Mouse (Mus musculus) midbrain, embryonic 13.5 days (tissue): ENCODE results near the gene Tchhl1. TPM values are rescaled to one million over a fixed set of nuclear protein-coding genes. Genes with fewer than 3 reads are reported as not detected.

ENCODE experiments used
- ATAC-seq: fragments of 200-750 bp; cut with Nextera tagmentation; 2 replicates; pipeline ENCODE4 v1.8.0; 2017; ENCODE audit warnings: mild to moderate bottlenecking, moderate TSS enrichment, moderate library complexity
- H3K27ac ChIP-seq: fragments of 300-500 bp; sonication (generic); 2 replicates; pipeline ENCODE4 v1.5.1; 2015; ENCODE audit warnings: inconsistent platforms, mild to moderate bottlenecking, moderate library complexity
- H3K27me3 ChIP-seq: fragments of 300-500 bp; sonication (generic); 2 replicates; pipeline ENCODE4 v1.6.1; 2015; ENCODE audit warnings: mild to moderate bottlenecking, inconsistent platforms
- H3K36me3 ChIP-seq: fragments of 300-500 bp; sonication (generic); 2 replicates; pipeline ENCODE4 v1.6.1; 2015; ENCODE audit warnings: mild to moderate bottlenecking, inconsistent platforms
- H3K4me1 ChIP-seq: fragments of 300-500 bp; sonication (generic); replicated peaks from 2 replicates; pipeline ENCODE4 v1.6.1; 2015; ENCODE audit warnings: inconsistent platforms
- H3K4me2 ChIP-seq: fragments of 300-500 bp; sonication (generic); replicated peaks from 2 replicates; pipeline ENCODE4 v1.6.1; 2015; ENCODE audit warnings: moderate library complexity, mild to moderate bottlenecking, inconsistent platforms
- H3K4me3 ChIP-seq: fragments of 300-500 bp; sonication (generic); replicated peaks from 2 replicates; pipeline ENCODE4 v1.5.1; 2015; ENCODE audit warnings: mild to moderate bottlenecking, inconsistent platforms
- H3K9ac ChIP-seq: fragments of 300-500 bp; sonication (generic); replicated peaks from 2 replicates; pipeline ENCODE4 v1.6.1; 2015; ENCODE audit warnings: mild to moderate bottlenecking, inconsistent platforms
- H3K9me3 ChIP-seq: fragments of 300-500 bp; sonication (generic); 2 replicates; pipeline ENCODE4 v1.6.1; 2016; ENCODE audit warnings: mild to moderate bottlenecking, inconsistent platforms
- WGBS: fragments of 180-500 bp; shearing (Covaris S2); methylation state at CpG from one replicate; pipeline ENCODE4 v1.1.7; 2015; 5-methylcytosine and 5-hydroxymethylcytosine counted together
- microRNA-seq: library from miRNA; unstranded; fragments of <30 nt; microRNA quantifications from one replicate; pipeline ENCODE4, GENCODE M21; 2016
- polyA plus RNA-seq: library from polyadenylated mRNA; unstranded; fragments of >200 nt; fragmentation: Nextera tagmentation; extraction: Ambion mirVana; gene quantifications from 2 replicates; pipeline ENCODE4 v1.2.1, GENCODE M21; 2015

Tchhl1 gene
- polyA plus RNA-seq, 1 experiment from 2014 or later: not detected

DNA sequence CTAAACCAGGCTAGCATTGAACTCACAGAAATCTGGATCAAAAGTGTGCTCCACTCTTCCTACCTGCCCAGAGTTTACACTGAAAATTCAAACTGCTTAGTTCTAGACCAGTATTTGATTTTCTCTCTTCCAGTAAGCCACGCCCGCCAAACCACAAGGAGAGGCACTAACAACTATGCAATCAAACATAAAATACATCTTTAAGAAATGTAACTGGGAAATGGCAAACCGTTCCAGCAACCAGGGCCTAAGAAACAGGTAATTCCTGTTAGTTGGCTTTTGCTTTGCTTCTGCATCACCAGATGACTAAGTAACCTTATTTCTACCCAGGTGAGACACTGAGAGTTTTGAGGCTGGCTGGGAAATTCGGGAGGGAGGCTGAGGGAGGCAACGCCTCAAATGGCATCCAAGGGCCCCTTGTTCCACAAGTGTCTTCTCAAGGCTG, 38.3 kb downstream of the Tchhl1 start:
- no peak overlapping the region for H3K9ac ChIP-seq
- no peaks in the 10 kb centered on the region for H3K4me1 ChIP-seq
- H3K36me3 ChIP-seq: no peaks in the 10 kb centered on the region
- no peaks in the 10 kb centered on the region for H3K9me3 ChIP-seq
- H3K27ac ChIP-seq: no peak overlapping the region
- no peak overlapping the region for H3K4me3 ChIP-seq
- no peak for ATAC-seq
- 74% methylated on average over 5 of the region's 5 CpGs for WGBS
- no peak overlapping the region for H3K4me2 ChIP-seq
- H3K27me3 ChIP-seq: no peaks in the 10 kb centered on the region

DNA sequence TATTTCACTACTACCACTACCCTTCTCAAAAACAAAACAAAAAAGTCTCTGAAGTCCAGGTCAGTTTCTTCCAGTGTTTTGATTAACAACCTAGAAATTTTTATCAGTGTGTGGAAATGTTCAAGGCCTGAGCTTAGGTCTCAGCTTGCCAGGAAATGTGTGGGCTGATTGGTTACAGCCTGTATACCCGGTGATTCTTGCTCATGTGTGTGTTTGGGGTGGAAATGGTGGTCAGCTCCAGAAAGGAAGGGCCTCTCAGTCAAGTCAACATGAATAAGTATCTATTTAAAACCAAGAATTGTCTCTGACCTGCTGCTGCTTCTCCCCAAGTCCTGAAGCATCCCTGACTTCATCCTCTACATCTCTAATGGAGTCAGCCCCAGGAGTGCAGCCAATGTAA, 40.7 kb downstream of the Tchhl1 start:
- 78% methylated on average over 1 of the region's 1 CpGs for WGBS
- no peak for ATAC-seq
- Histone ChIP-seq H3K9me3 (no peaks in the 10 kb centered on the region), H3K36me3 (no peaks in the 10 kb centered on the region), H3K27ac (no peak overlapping the region), H3K4me3 (no peak overlapping the region), H3K27me3 (no peaks in the 10 kb centered on the region), H3K9ac (no peak overlapping the region), H3K4me1 (no peaks in the 10 kb centered on the region), H3K4me2 (no peak overlapping the region)

DNA sequence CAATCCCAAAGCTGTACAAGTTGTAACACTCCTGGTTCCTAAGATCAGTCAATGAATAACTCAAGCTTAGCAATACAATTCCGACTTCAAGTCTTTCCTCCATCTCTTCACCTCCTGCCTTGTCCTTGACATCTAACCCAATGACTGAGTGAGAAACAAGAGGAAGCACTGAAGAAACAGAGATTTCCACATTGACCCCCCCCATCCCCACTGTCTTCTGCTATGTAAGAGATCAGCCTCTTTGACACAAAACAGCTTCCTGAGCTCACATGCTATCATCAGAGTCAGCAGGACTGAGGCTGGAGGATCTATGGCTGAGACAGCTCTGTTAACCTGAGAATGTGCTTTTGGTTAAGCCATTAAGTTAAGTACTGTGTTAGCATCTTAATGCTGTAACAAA, 42.5 kb downstream of the Tchhl1 start:
- 90% methylated on average over 1 of the region's 1 CpGs for WGBS
- Histone ChIP-seq H3K27me3 (no peaks in the 10 kb centered on the region), H3K9me3 (no peaks in the 10 kb centered on the region), H3K9ac (no peak overlapping the region), H3K36me3 (no peaks in the 10 kb centered on the region), H3K4me2 (no peak overlapping the region), H3K4me3 (no peak overlapping the region), H3K27ac (no peak overlapping the region), H3K4me1 (no peaks in the 10 kb centered on the region)
- ATAC-seq: no peak

DNA sequence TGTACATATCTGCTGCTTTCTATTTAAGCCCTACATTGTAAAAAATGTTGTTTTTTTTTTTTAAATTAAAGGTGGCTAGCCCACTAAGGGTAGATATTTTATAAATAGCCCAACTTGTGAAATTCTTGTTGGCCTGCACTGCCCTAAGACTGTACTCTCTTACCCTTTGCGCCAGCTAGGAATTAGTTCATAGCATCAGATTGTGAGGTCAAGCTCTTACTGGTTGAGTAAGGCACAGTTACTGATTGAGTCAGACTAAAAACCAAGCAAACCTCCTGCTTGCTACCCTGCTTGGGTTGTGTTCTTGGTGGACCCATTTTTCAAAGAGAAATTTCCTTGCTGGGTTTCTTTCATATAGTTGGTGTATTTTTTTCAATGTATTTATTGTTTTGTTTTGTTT, 43.2 kb downstream of the Tchhl1 start:
- Histone ChIP-seq H3K9me3 (no peaks in the 10 kb centered on the region), H3K4me2 (no peak overlapping the region), H3K27ac (no peak overlapping the region), H3K4me3 (no peak overlapping the region), H3K36me3 (no peaks in the 10 kb centered on the region), H3K27me3 (no peaks in the 10 kb centered on the region), H3K4me1 (no peaks in the 10 kb centered on the region), H3K9ac (no peak overlapping the region)
- WGBS: 100% methylated on average over 1 of the region's 1 CpGs
- no peak for ATAC-seq

DNA sequence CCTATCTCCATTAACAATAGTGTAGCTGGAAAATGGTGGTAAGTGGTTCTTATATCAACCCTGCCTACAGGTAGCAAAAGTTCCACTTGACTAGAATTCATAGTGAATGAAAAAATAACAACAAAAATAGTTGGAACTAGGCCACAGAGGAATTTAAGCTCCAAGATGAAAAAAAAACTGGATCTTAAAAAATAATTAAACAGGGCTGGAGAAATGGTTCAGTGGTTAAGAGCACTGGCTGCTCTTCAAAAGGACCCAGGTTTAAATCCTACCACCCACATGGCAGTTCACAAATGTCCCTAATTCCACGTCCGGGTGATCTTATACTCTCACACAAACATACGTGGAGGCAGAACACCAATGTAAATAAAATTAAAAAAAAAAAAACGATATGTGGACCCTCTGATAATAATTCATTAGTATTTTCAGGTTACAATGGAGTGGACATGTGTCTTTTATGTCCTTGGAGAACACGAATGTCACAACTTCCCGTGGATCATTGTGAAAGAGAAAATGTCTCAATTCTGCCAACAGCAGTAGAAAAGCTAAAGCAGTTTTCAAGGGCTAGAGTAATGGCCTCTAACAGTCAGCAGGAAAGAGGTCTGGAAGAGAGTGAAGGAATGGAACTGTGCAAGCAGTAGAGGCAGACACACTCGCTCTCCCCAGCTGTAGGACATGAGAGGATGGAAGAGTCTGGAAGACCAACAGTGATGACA, 44.0 kb downstream of the Tchhl1 start:
- no peaks in the 10 kb centered on the region for H3K4me1 ChIP-seq
- no peak overlapping the region for H3K4me3 ChIP-seq
- 74% methylated on average over 7 of the region's 7 CpGs for WGBS
- no peaks in the 10 kb centered on the region for H3K9me3 ChIP-seq
- ATAC-seq: no peak
- no peak overlapping the region for H3K9ac ChIP-seq
- no peak overlapping the region for H3K4me2 ChIP-seq
- H3K27me3 ChIP-seq: no peaks in the 10 kb centered on the region
- no peak overlapping the region for H3K27ac ChIP-seq
- no peaks in the 10 kb centered on the region for H3K36me3 ChIP-seq

DNA sequence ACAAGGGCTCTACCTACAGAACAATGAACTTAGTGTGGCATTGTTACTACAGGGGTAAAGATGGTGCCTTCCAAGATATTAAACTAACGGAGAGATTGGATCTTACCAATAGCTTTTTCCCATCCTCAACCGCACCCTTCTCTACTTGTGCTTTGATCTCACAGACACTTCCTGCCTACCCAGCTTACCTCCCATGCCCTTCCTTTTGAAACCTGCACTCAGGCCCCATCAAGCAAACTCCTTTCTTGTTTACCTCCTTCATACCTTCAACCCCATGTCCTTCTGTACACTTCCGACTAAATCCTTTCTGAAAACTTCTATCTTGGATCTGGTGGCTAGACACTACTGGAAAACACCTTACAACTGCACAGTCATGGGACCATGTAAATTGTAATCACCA, 46.1 kb downstream of the Tchhl1 start:
- H3K4me2 ChIP-seq: no peak overlapping the region
- WGBS: 90% methylated on average over 3 of the region's 3 CpGs
- no peak overlapping the region for H3K4me3 ChIP-seq
- no peak for ATAC-seq
- no peaks in the 10 kb centered on the region for H3K27me3 ChIP-seq
- H3K9me3 ChIP-seq: no peaks in the 10 kb centered on the region
- no peaks in the 10 kb centered on the region for H3K4me1 ChIP-seq
- no peaks in the 10 kb centered on the region for H3K36me3 ChIP-seq
- H3K9ac ChIP-seq: no peak overlapping the region
- H3K27ac ChIP-seq: no peak overlapping the region

DNA sequence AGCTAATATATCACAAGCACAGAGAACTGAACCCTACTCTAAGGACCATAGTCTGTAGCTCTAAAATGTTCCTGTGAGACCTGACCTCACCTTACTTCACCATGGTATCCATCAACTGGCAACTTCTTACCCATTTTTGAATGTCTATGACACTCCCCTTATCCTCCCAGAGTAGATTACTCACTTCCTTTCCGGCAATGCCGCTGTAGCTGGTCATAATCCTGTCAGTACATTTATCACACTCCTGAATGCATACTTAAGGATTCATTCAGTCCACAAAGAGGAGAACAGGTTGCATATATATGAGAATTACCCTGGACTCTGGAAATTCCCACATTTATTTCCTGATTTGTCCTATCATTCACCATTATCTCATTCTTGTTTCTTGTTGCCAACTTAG, 48.8 kb downstream of the Tchhl1 start:
- Histone ChIP-seq H3K36me3 (no peaks in the 10 kb centered on the region), H3K9me3 (no peaks in the 10 kb centered on the region), H3K27ac (no peak overlapping the region), H3K4me3 (no peak overlapping the region), H3K9ac (no peak overlapping the region), H3K4me2 (no peak overlapping the region), H3K4me1 (peaks cover 10% of the 10 kb centered on the region), H3K27me3 (peaks cover 6% of the 10 kb centered on the region; the same call in 1 of the 2 replicates)
- ATAC-seq: no peak
- 90% methylated on average over 2 of the region's 2 CpGs for WGBS

DNA sequence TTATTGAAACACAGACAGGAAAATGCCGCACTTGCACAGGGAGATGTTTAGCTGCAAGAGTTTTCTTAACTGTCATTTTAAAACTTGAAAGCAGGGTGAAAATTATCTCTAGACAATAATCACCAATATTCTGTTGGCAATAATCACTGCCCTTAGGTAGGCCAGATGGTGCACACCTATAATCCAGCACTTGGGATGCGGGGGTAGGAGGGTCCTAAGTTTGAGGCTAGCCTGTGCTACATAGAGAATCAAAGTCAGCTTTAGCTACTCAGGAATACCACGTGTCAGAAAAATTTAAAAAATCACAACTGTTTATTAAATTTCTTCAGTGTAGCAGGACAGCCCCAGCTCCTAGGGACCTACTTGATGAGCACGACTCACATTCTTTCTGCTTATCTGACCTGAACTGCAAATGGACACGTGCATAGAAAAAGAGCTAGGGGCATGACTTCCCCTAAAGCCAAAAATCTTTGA, 51.3 kb downstream of the Tchhl1 start:
- Histone ChIP-seq H3K9ac (0 out of 2 replicates have a peak overlapping the region, but pooled peaks have one; percentile 69), H3K9me3 (no peaks in the 10 kb centered on the region), H3K4me2 (peak overlapping the region; percentile 78), H3K27me3 (peaks cover 6% of the 10 kb centered on the region; the same call in 1 of the 2 replicates), H3K4me1 (peaks cover 10% of the 10 kb centered on the region), H3K36me3 (no peaks in the 10 kb centered on the region), H3K4me3 (peak overlapping the region; percentile 46; the same call in 1 of the 2 replicates), H3K27ac (no peak overlapping the region)
- peak; percentile 6; the same call in 1 of the 2 replicates for ATAC-seq
- WGBS: 63% methylated on average over 5 of the region's 5 CpGs

DNA sequence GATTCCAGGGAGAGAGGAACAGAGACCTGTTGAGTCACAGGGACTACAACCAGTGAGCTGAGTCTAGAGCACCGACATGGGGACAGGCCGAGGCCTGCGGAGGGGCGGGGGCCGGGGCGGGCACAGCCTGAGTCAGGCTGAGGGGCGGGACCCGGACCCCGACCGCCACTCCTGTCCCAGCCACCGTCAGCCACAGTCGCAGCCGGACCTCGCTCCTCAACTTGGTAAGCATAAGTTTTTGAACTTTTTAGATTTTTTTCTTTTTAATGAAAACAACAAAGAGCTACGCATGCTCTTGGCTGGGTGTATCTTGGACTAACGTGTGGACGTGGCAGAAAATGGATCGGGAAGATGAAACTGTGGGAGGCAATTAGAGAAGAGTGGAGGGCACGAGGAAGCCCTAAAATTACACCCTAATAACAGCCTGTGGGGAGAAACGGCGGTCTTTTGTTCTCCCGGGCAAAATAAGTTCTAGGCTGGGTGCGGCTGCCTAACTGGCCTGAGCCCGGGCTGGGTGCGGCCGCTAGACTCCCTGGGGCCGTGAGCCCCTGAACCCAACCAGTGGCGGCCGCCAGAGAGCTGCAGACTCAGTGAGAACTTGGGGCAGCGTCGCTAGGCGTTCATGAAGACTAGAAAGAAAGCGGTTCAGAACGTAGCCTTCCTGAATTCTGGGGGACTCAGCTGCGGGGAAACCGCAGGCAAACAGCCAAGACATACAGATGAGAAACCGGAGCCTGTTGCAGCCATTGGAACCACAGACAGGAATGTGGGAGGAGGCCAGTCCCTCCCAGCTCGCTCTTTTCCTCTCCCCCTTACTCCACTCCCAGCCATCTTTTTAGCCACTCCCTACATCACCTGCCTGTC, 52.0 kb downstream of the Tchhl1 start, which contains the start of gene S100a11:
S100a11 (plus strand) TSS at position 159 of the 864 bp plus-strand sequence.
- ATAC-seq: peak; percentile 95
- WGBS: under 1% methylated on average over 38 of the region's 38 CpGs
- H3K36me3 ChIP-seq: no peaks in the 10 kb centered on the region
- H3K27ac ChIP-seq: no peak within 1 kb of the TSS; the same call in 1 of the 2 replicates
- peaks cover 10% of the 10 kb centered on the region for H3K4me1 ChIP-seq
- peak within 1 kb of the TSS; percentile 78 for H3K4me2 ChIP-seq
- H3K27me3 ChIP-seq: peaks cover 6% of the 10 kb centered on the region; the same call in 1 of the 2 replicates
- no peaks in the 10 kb centered on the region for H3K9me3 ChIP-seq
- H3K4me3 ChIP-seq: peak within 1 kb of the TSS; percentile 46
- H3K9ac ChIP-seq: peak within 1 kb of the TSS; percentile 69

Small RNAs within 50 kb of the gene (microRNA-seq; reads per million reads assigned to microRNA genes)
- not detected for gene Gm22752

Other genes starting within 250 kb of the Tchhl1 start
- not detected in 2 replicates for gene Flg, start 195.2 kb upstream of the Tchhl1 start, polyA plus RNA-seq
- gene Hrnr, start 149.0 kb upstream of the Tchhl1 start, polyA plus RNA-seq: not detected in 2 replicates
- gene Rptn, start 75.1 kb upstream of the Tchhl1 start, polyA plus RNA-seq: not detected in 2 replicates
- gene Tchh, start 26.4 kb upstream of the Tchhl1 start, polyA plus RNA-seq: 0.74 and 0.75 TPM in 2 replicates
- 149 and 157 TPM in 2 replicates for gene S100a11, start 51.7 kb downstream of the Tchhl1 start, polyA plus RNA-seq
- 90.8 and 93.2 TPM in 2 replicates for gene S100a10, start 86.3 kb downstream of the Tchhl1 start, polyA plus RNA-seq
- gene Tdpoz2, start 183.9 kb downstream of the Tchhl1 start, polyA plus RNA-seq: not detected in 2 replicates
- gene Tdpoz1, start 207.6 kb downstream of the Tchhl1 start, polyA plus RNA-seq: not detected in 2 replicates
- gene Gm37596, start 224.3 kb downstream of the Tchhl1 start, polyA plus RNA-seq: not detected in 2 replicates